Mouse (Mus musculus): Measurements from ENCODE around the gene Ager.
A peak's percentile ranks its signal among the peaks of the same experiment; 100 is the strongest.

Ager gene

DNA sequence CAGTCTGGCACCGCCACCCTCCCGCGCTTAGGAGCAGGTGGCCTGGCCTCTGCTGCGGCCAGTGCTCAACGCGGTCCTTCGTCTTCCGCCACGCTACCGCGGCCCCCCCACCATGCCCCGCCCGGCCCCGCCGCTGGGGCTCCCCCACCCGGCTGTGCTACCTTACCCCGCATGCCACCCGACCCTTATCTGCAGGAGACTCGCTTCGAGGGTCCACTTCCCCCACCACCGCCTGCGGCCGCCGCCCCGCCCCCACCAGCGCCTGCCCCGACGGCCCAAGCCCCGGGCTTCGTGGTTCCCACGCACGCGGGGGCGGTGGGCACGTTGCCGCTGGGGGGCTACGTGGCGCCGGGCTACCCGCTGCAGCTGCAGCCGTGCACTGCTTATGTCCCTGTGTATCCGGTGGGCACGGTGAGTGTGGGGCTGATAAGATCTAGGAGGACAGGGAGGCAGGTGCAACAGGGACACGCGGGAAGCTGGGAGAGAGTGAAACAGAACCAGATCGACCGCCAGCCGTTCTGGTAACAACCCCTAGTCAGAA is 33.2 kb downstream of the Ager start:
- DNase-seq (ENCODE audit: low spot score in 2 of 2) = no peak

- DNase-seq (ENCODE audit: low spot score in 2 of 2) = no peak
These were observed 34.0 kb downstream of the Ager start for GRCm38 (mm10) chr17:34631647-34632046.

- peak in 1 of 2 experiments; percentile 43 for DNase-seq (ENCODE audit: low spot score in 2 of 2)
These were observed 34.6 kb downstream of the Ager start for GRCm38 (mm10) chr17:34632261-34632691.

- DNase-seq (ENCODE audit: low spot score in 2 of 2) = no peak
These were observed 38.0 kb downstream of the Ager start for GRCm38 (mm10) chr17:34635671-34636070.

DNA sequence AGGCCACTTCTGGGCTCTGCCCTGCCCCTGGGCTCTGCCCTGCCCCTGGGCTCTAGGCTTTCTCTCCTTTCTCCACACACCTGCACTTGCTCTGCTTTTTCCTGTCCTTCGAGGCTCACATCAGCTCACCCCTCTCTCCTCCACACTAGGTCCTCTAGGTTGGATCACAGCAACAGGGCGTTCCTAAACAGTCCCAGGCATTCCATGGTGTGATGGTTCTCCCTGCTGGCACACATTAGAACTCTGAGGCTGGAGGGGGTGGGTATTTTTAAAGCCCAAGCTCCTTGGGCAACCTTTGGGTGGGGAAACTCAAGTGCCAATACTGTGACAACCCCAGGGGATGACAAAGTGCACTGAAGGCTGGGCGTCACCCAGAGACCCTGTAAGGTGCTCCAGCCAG is 39.8 kb downstream of the Ager start:
- DNase-seq (ENCODE audit: low spot score in 2 of 2) = no peak

DNA sequence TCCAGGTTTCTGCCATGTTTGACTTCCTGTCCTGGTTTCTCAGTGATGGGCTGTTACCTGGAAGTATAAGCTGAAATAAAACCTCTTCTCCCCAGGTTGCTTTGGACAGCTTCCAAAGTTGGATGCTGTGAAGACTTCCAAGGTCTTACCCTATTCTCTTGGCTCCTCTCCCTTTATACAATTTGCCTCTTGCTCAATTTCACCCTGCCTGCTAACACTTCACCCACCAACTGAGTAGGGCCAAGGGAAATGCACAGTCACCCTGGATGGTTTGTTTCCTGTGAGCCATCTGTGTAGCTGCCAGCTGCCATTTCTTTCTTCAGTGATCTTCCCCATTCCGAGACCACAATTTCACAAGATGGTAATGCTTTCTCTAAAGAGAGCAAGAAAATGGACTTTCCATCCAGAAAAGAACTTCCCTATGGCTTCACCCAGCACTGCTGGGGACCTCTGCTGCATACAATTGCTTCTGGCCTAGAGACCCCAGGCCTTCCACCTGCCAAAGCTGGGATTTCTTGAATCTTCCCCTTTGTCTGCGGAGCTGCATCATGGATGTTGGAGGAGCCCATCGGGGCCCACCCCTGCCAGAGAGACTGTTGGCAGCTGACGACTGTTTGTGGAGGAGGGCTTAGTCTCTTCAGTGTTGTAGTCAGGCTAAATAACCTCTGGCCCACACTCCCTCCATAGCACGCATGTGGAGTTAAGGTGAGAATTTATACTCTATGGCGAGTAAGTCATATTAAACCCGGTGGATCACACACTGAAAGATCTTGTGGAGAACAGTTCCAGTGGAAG is 42.0 kb downstream of the Ager start:
- no peak for DNase-seq (ENCODE audit: low spot score in 2 of 2)

DNA sequence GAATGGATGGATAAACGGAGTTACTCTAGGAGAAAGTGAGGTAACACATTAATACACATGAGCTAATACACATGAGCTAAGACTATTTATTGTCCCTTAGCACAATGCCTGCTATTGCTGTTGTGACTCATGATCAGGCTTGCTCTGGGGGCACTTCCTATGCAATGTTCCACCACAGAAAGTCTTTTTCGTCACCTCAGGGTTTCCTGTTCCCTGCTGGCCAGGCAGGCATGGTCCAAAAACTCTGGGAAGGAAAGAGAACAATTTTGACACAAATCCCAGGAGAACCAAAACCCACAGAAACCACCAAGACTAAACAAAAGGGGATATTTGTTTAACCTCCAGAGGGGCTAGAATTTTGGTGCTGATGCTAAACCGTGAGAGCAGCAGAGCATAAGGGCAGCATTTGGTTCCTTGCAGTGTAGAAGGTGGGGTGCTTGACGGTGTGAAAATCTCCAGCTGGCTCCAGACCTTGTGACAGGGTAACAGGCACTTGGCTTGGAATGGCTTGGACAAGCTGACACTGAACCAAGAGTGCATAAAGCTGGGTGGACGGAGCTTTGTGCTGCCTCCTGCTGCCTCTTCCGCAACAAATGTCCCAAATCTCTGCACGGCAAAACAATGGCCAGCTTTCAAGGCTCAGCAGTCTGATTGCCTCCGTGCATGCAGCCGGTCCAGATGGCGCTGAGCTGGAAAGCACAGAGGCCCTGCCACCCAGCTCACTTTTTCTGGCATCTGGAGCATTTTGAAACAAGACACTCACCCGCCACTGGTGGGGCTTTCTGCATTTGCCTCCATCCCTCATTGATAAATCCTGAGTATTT is 43.3 kb downstream of the Ager start:
- DNase-seq (ENCODE audit: low spot score in 2 of 2) = no peak

DNA sequence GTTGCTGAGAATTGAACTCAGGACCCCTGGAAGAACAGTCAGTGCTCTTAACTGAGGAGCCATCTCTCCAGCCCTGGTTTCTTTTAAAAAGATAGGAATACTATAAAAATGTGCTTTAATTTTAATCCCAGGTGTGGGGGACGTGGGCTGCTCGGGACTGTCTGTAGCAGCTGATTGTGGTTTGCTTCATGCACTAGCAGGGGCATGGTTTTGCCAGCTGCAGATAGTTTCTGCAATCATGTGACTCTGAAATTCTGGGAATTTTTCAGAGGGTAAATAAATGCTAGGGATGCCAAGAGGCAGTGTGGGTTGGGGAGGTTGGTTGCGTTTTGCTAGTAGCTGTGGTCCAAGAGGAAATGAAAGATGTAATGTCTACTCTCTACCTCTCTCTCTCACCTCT is 44.3 kb downstream of the Ager start:
- no peak for DNase-seq (ENCODE audit: low spot score in 2 of 2)

DNA sequence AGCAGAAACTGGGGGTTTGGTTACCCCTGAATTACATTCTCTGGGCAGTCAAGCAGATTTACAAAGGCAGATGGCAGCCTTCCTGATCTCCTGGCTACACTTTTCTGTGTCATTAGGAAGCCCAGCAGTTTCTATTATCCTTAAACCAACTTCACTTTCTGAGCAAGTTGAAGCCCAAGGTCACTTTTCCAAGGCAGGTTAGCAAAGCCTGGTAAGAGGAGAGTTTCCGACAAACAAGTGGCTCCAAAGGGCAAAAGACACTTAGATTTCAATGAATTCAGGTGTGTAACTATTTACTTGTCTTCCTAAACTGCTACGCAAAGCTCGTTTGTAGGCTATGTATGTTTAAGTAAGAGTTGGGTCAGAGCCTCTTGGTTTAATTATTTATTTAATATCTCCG is 45.7 kb downstream of the Ager start:
- DNase-seq (ENCODE audit: low spot score in 2 of 2) = no peak

DNA sequence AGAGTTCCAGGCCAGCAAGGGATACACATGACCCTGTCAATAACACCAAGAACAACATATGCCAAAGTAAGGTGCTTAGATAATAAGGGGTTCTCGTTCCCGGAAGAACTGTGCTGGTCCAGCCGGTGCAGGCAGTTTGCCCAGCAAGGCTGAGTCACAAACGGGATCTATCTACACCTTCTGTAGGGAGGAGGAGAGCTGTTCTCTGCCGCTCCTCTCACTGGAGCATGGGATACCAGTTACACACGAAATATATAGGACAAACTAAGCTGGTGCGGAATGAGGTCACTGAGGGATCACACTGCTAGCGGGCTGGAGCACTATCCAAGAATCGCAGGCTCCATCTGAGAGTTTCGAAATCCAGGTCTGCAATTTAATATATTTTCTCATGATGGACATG is 46.3 kb downstream of the Ager start:
- no peak for DNase-seq (ENCODE audit: low spot score in 2 of 2)

GRCm38 (mm10) chr17:34644608-34645007 is 46.9 kb downstream of the Ager start, which contains the start of gene Fkbpl:
TSS of gene Fkbpl (plus strand) at chr17:34644764.
- peak; percentile 82 to 93 for DNase-seq (ENCODE audit: low spot score in 2 of 2)

DNA sequence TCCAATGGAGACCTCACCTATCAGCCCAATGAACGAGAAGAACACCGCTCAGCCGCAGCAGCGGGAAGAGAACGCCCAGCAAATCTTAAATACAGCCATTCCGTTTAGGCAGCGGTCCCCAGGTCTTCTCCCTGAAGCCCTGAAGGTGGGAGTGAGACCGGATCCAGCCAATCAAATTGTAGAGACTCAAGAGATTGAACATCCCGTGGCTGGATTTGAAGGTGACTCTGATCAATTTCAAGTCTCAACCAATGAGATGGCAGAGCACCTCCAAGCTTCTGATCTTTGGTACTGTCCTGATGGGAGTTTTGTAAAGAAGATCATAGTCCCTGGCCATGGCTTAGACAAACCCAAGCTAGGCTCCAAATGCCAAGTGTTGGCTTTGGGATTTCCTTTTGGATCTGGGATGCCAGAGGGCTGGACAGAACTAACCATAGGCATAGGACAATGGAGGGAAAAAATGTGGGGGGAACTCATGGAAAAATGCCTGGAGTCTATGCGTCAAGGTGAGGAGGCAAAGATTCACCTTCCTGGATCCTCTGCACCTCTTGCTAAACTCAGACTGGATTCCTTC is 47.7 kb downstream of the Ager start:
- no peak for DNase-seq (ENCODE audit: low spot score in 2 of 2)

- DNase-seq (ENCODE audit: low spot score in 2 of 2) = no peak
These were observed 48.3 kb downstream of the Ager start for GRCm38 (mm10) chr17:34645831-34646511.

DNA sequence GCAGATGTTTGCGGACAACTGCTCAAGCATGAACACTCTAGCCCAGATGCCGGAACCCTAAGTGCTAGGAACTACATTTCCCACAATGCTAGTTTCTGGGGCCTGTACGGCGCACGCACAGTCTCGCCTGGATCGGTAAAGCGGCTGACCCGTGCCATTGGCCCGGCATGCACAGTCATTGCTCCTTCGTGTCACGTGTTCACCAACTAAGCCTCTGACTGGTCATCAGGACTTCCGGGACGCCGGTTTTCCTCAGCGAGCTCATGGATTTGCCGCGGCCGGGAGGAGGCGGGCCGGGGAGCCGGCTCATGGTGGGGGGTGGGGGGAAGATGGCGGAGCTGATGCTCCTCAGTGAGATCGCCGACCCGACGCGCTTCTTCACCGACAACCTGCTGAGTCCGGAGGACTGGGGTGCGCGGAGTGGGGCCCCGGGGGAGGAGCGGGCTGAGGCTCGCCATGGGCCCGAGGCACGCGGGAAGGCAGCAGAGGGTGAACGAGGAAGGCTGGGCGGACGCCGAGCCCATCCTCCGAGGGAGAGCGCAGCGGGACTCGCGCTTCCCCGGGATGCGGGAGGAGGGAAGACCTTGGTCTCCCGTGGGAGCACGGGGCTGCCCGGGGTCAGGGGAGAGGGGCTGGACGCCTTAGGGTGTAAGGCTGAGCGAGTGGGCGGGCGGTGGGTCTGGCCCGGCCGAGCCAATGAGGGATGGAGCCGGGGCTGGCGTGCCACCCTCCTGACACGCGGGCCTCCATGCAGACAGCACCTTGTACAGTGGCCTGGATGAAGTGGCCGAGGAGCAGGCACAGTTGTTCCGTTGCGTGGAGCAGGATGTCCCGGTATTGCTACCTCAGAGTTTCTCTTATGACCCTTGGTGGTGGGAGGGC is 49.5 kb downstream of the Ager start, which contains the start of gene Atf6b:
Gene Atf6b (plus strand): TSS at position 241 of the 882 bp plus-strand sequence.
- DNase-seq (ENCODE audit: low spot score in 2 of 2) = peak; percentile 84 to 87

DNA sequence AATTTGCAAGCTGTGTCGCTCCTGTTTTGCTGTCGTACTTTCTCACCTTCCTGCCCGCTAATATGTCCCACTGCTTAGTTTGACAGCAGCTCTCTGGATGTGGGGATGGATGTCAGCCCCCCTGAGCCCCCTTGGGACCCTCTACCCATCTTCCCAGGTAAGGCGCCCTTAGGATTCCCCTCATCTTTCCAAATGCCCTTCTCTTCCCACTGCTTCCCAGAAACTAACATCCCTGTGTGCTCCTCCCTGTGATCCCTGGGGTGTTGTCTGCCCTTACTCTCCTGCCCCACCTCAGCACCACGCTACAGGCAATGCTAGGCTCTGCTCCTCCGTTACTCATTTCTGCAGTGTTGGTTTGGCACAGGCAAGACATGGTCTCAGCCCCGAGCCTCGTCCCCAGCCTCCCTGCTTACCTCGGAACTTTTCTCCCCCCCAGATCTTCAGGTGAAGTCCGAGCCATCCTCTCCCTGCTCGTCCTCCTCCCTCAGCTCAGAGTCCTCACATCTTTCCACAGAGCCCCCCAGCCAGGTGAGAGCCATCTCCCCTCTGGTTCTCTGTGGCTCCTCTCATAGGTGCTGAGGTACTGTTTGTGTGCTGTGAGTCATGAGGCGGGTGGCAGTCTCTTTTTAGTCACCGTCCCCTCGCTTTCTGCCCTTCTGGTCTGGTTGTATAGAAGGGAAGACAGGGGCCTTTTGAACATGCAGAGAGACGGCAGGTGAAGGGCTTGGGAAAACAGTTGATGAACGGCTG is 50.7 kb downstream of the Ager start:
- no peak for DNase-seq (ENCODE audit: low spot score in 2 of 2)

GRCm38 (mm10) chr17:34649106-34649864 is 51.6 kb downstream of the Ager start:
- no peak for DNase-seq (ENCODE audit: low spot score in 2 of 2)

Measured in spleen, postnatal 14 days (tissue).